Mouse (Mus musculus) right cerebral cortex, postnatal 36 days (tissue): ENCODE data around the gene Ngrn.

ENCODE experiments used
- DNase-seq, 2 experiments: peaks; one replicate each; pipeline ENCODE4 v3.0.0; 2022; ENCODE audit warnings: low spot score in 2 of 2, mixed read lengths in 1 of 2

Gene Ngrn

GRCm38 (mm10) chr7:80260625-80261371 lies at the start of gene Ngrn:
Gene Ngrn, plus strand, starts transcription at chr7:80261215.
- DNase-seq: peak; percentile 72 to 84

- DNase-seq: no peak
Observed at GRCm38 (mm10) chr7:80213604-80214003, 47.4 kb upstream of the Ngrn start.

GRCm38 (mm10) chr7:80214459-80214858 lies 46.6 kb upstream of the Ngrn start:
- no peak for DNase-seq

- DNase-seq: peak; percentile 52 to 57
Observed at GRCm38 (mm10) chr7:80215398-80215797, 45.6 kb upstream of the Ngrn start.

GRCm38 (mm10) chr7:80216566-80216965 lies 44.4 kb upstream of the Ngrn start:
- peak in 1 of 2 experiments; percentile 33 for DNase-seq

- DNase-seq: no peak
Observed at GRCm38 (mm10) chr7:80218666-80219065, 42.3 kb upstream of the Ngrn start.

- DNase-seq: no peak
Observed at GRCm38 (mm10) chr7:80220237-80220797, 40.7 kb upstream of the Ngrn start.

GRCm38 (mm10) chr7:80221179-80221750 lies 39.8 kb upstream of the Ngrn start:
- no peak for DNase-seq

- no peak for DNase-seq
Observed at GRCm38 (mm10) chr7:80227065-80227464, 34.0 kb upstream of the Ngrn start.

- no peak for DNase-seq
Observed at GRCm38 (mm10) chr7:80230196-80230595, 30.8 kb upstream of the Ngrn start.

GRCm38 (mm10) chr7:80231971-80232488 lies 29.0 kb upstream of the Ngrn start:
- no peak for DNase-seq

GRCm38 (mm10) chr7:80232489-80233029 lies 28.5 kb upstream of the Ngrn start, which contains the start of the genes Cib1 and Gdpgp1:
Gene Cib1, minus strand, starts transcription at chr7:80232813.
Gene Gdpgp1, plus strand, starts transcription at chr7:80232865.
- peak; percentile 92 to 94 for DNase-seq

- no peak for DNase-seq
Observed at GRCm38 (mm10) chr7:80233799-80234198, 27.2 kb upstream of the Ngrn start.

GRCm38 (mm10) chr7:80238542-80238941 lies 22.5 kb upstream of the Ngrn start:
- no peak for DNase-seq

- no peak for DNase-seq
Observed at GRCm38 (mm10) chr7:80241661-80242060, 19.4 kb upstream of the Ngrn start.

- no peak for DNase-seq
Observed at GRCm38 (mm10) chr7:80244851-80245250, 16.2 kb upstream of the Ngrn start.

- peak; percentile 94 to 97 for DNase-seq
Observed at GRCm38 (mm10) chr7:80246148-80246721, 14.8 kb upstream of the Ngrn start, which contains the start of gene Ttll13. Gene Ttll13, plus strand, starts transcription at chr7:80246376.

- DNase-seq: no peak
Observed at GRCm38 (mm10) chr7:80246859-80247258, 14.2 kb upstream of the Ngrn start.

- DNase-seq: no peak
Observed at GRCm38 (mm10) chr7:80252437-80252836, 8.6 kb upstream of the Ngrn start.

- no peak for DNase-seq
Observed at GRCm38 (mm10) chr7:80252886-80253285, 8.1 kb upstream of the Ngrn start.

- no peak for DNase-seq
Observed at GRCm38 (mm10) chr7:80255981-80256380, 5.0 kb upstream of the Ngrn start.

- DNase-seq: no peak
Observed at GRCm38 (mm10) chr7:80257706-80258105, 3.3 kb upstream of the Ngrn start.
